In genomic region chr14:116771671-116772070, GRCm38 (mm10) we compare ENCODE assay signal across 28 mouse cellular contexts.
"Had no signal": no experiment of that assay in that cellular context is flagged by ENCODE, and none has a peak within 500 bp of the region (broad histone marks: within the 10 kb centered on the region; RNA-seq: fewer than 3 reads in every experiment).

No protein-coding gene starts in this region.

- H3K9me3 ChIP-seq: embryonic facial prominence, embryonic 12.5 days; embryonic facial prominence, embryonic 13.5 days; embryonic facial prominence, embryonic 15.5 days; forebrain, embryonic 10.5 days; forebrain, embryonic 12.5 days; forebrain, embryonic 13.5 days; forebrain, embryonic 15.5 days; heart, embryonic 10.5 days had no signal

- DNase-seq: cerebellum, adult 8-10 months; cerebellum, adult 9-10 months; cerebellum, adult 9-11 months; cerebellum, postnatal 10 days; cerebellum, postnatal 14 days; cerebellum, postnatal 25 days; cerebellum, postnatal 36 days; embryo, embryonic 11 days; forebrain, postnatal 0 days; gastrocnemius, adult 2 months; gastrocnemius, postnatal 10 days; gastrocnemius, postnatal 14 days; gastrocnemius, postnatal 25 days; gastrocnemius, postnatal 36 days; heart, adult 11 months; heart, adult 18-20 months; heart, adult 2 months had no signal

- H3K36me3 ChIP-seq: embryonic facial prominence, embryonic 12.5 days; embryonic facial prominence, embryonic 13.5 days; embryonic facial prominence, embryonic 15.5 days; forebrain, embryonic 10.5 days; forebrain, embryonic 12.5 days; forebrain, embryonic 15.5 days; heart, embryonic 10.5 days had no signal

- ATAC-seq: forebrain, embryonic 13.5 days; forebrain, embryonic 14.5 days; forebrain, embryonic 15.5 days; forebrain, embryonic 16.5 days; forebrain, postnatal 0 days had no signal

- H3K4me2 ChIP-seq: embryonic facial prominence, embryonic 12.5 days; embryonic facial prominence, embryonic 13.5 days; embryonic facial prominence, embryonic 15.5 days; forebrain, embryonic 12.5 days; forebrain, embryonic 13.5 days; forebrain, embryonic 15.5 days had no signal

- H3K4me3 ChIP-seq: embryonic facial prominence, embryonic 12.5 days; embryonic facial prominence, embryonic 13.5 days; embryonic facial prominence, embryonic 15.5 days; erythroblast, embryonic 14.5 days; forebrain, embryonic 10.5 days; forebrain, embryonic 12.5 days; forebrain, embryonic 13.5 days; forebrain, embryonic 15.5 days; gastrocnemius, adult 2 months; heart, adult 2 months; heart, embryonic 10.5 days had no signal

- H3K4me1 ChIP-seq: embryonic facial prominence, embryonic 12.5 days; embryonic facial prominence, embryonic 13.5 days; embryonic facial prominence, embryonic 15.5 days; forebrain, embryonic 10.5 days; forebrain, embryonic 12.5 days; forebrain, embryonic 13.5 days; forebrain, embryonic 15.5 days; heart, embryonic 10.5 days had no signal

- H3K27me3 ChIP-seq: embryonic facial prominence, embryonic 12.5 days; embryonic facial prominence, embryonic 13.5 days; embryonic facial prominence, embryonic 15.5 days; forebrain, embryonic 12.5 days; forebrain, embryonic 13.5 days; forebrain, embryonic 15.5 days had no signal

- H3K9ac ChIP-seq: embryonic facial prominence, embryonic 12.5 days; embryonic facial prominence, embryonic 13.5 days; embryonic facial prominence, embryonic 15.5 days; forebrain, embryonic 12.5 days; forebrain, embryonic 13.5 days; forebrain, embryonic 15.5 days; forebrain, postnatal 0 days had no signal

- H3K27ac ChIP-seq: embryonic facial prominence, embryonic 12.5 days; embryonic facial prominence, embryonic 13.5 days; embryonic facial prominence, embryonic 15.5 days; forebrain, embryonic 10.5 days; forebrain, embryonic 12.5 days; forebrain, embryonic 13.5 days; forebrain, embryonic 15.5 days; gastrocnemius, adult 2 months; heart, adult 2 months; heart, embryonic 10.5 days had no signal
